Mouse (Mus musculus): ENCODE data around the gene Hivep3.

Hivep3 gene

GRCm38 (mm10) chr4:120107787-120108186 lies 374.2 kb downstream of the Hivep3 start:
- DNase-seq (ENCODE audit: low spot score) = no peak

- no peak for DNase-seq (ENCODE audit: low spot score)
Measured at GRCm38 (mm10) chr4:120115516-120115915, 381.9 kb downstream of the Hivep3 start.

GRCm38 (mm10) chr4:120116312-120116711 lies 382.7 kb downstream of the Hivep3 start:
- DNase-seq (ENCODE audit: low spot score) = no peak

GRCm38 (mm10) chr4:120120276-120120675 lies 386.7 kb downstream of the Hivep3 start:
- DNase-seq (ENCODE audit: low spot score) = no peak

GRCm38 (mm10) chr4:120124656-120125055 lies 391.1 kb downstream of the Hivep3 start:
- no peak for DNase-seq (ENCODE audit: low spot score)

GRCm38 (mm10) chr4:120126047-120126446 lies 392.5 kb downstream of the Hivep3 start:
- no peak for DNase-seq (ENCODE audit: low spot score)

GRCm38 (mm10) chr4:120127333-120127732 lies 393.7 kb downstream of the Hivep3 start:
- no peak for DNase-seq (ENCODE audit: low spot score)

- DNase-seq (ENCODE audit: low spot score) = no peak
Measured at GRCm38 (mm10) chr4:120128033-120128432, 394.4 kb downstream of the Hivep3 start.

- DNase-seq (ENCODE audit: low spot score) = no peak
Measured at GRCm38 (mm10) chr4:120129233-120129885, 395.8 kb downstream of the Hivep3 start.

- DNase-seq (ENCODE audit: low spot score) = no peak
Measured at GRCm38 (mm10) chr4:120130926-120131325, 397.3 kb downstream of the Hivep3 start.

GRCm38 (mm10) chr4:120131441-120132220 lies 398.0 kb downstream of the Hivep3 start:
- DNase-seq (ENCODE audit: low spot score) = peak; percentile 56

- no peak for DNase-seq (ENCODE audit: low spot score)
Measured at GRCm38 (mm10) chr4:120134223-120134622, 400.6 kb downstream of the Hivep3 start.

GRCm38 (mm10) chr4:120141810-120142209 lies 408.2 kb downstream of the Hivep3 start:
- no peak for DNase-seq (ENCODE audit: low spot score)

GRCm38 (mm10) chr4:120142905-120143304 lies 409.3 kb downstream of the Hivep3 start:
- DNase-seq (ENCODE audit: low spot score) = no peak

GRCm38 (mm10) chr4:120144343-120144742 lies 410.8 kb downstream of the Hivep3 start:
- DNase-seq (ENCODE audit: low spot score) = no peak

- DNase-seq (ENCODE audit: low spot score) = no peak
Measured at GRCm38 (mm10) chr4:120145931-120146330, 412.3 kb downstream of the Hivep3 start.

- peak; percentile 79 for DNase-seq (ENCODE audit: low spot score)
Measured at GRCm38 (mm10) chr4:120148291-120149141, 414.9 kb downstream of the Hivep3 start.

GRCm38 (mm10) chr4:120149142-120149524 lies 415.5 kb downstream of the Hivep3 start:
- DNase-seq (ENCODE audit: low spot score) = no peak

GRCm38 (mm10) chr4:120150345-120150920 lies 416.8 kb downstream of the Hivep3 start:
- DNase-seq (ENCODE audit: low spot score) = no peak

- no peak for DNase-seq (ENCODE audit: low spot score)
Measured at GRCm38 (mm10) chr4:120151906-120152305, 418.3 kb downstream of the Hivep3 start.

GRCm38 (mm10) chr4:120152648-120153047 lies 419.1 kb downstream of the Hivep3 start:
- no peak for DNase-seq (ENCODE audit: low spot score)

- DNase-seq (ENCODE audit: low spot score) = no peak
Measured at GRCm38 (mm10) chr4:120153736-120154135, 420.2 kb downstream of the Hivep3 start.

Measured in urinary bladder, postnatal 10 days (tissue).